Mouse (Mus musculus) cerebellum, adult 18-20 months (tissue): ENCODE data around the gene Onecut3.

Experiments
- DNase-seq, 2 experiments: peaks; one replicate each; pipeline ENCODE4 v3.0.0; 2021

Onecut3 gene

GRCm38 (mm10) chr10:80557346-80557965 lies 62.8 kb downstream of the Onecut3 start:
- DNase-seq = peak; percentile 77 to 84

- DNase-seq = no peak
Observed at GRCm38 (mm10) chr10:80559431-80559830, 64.8 kb downstream of the Onecut3 start.

GRCm38 (mm10) chr10:80560621-80561020 lies 66.0 kb downstream of the Onecut3 start:
- no peak for DNase-seq

- peak; percentile 94 for DNase-seq
Observed at GRCm38 (mm10) chr10:80561116-80561944, 66.7 kb downstream of the Onecut3 start, which contains the start of gene Rexo1. Gene Rexo1, minus strand, starts transcription at chr10:80561560.

- peak; percentile 91 to 93 for DNase-seq
Observed at GRCm38 (mm10) chr10:80566375-80567092, 71.9 kb downstream of the Onecut3 start.
